10 mouse cellular contexts compared by ENCODE assay signal in genomic region chr1:170482236-170482905, GRCm38 (mm10).
"Had no signal": no experiment of that assay in that cellular context is flagged by ENCODE, and none has a peak within 500 bp of the region (broad histone marks: within the 10 kb centered on the region; RNA-seq: fewer than 3 reads in every experiment).

No protein-coding gene starts in this region.

- H3K27ac ChIP-seq: limb, embryonic 13.5 days; liver, embryonic 14.5 days; midbrain, embryonic 12.5 days had no signal

- H3K4me2 ChIP-seq: limb, embryonic 13.5 days; midbrain, embryonic 12.5 days had no signal

- H3K36me3 ChIP-seq: limb, embryonic 13.5 days; midbrain, embryonic 12.5 days had no signal

- H3K27me3 ChIP-seq: limb, embryonic 13.5 days had no signal

- H3K9me3 ChIP-seq: limb, embryonic 13.5 days; midbrain, embryonic 12.5 days had no signal

- DNase-seq: left cerebral cortex, postnatal 4 days; lung, adult 18-20 months; lung, postnatal 4 days; right cerebral cortex, postnatal 14 days; thymus, postnatal 4 days had no signal

- H3K4me3 ChIP-seq: limb, embryonic 13.5 days; midbrain, embryonic 12.5 days had no signal

- H3K9ac ChIP-seq: limb, embryonic 13.5 days; liver, embryonic 14.5 days; midbrain, embryonic 12.5 days had no signal

- ATAC-seq: lung, postnatal 0 days; midbrain, embryonic 16.5 days had no signal
